Mouse (Mus musculus) erythroblast, embryonic 14.5 days (primary cell): ENCODE measurements around the gene Chsy1.

ENCODE experiments used
- GATA1 ChIP-seq: IDR thresholded peaks from 2 replicates; pipeline ENCODE4 v1.6.1; 2012; ENCODE audit warnings: low read length, inconsistent platforms, mixed read lengths
- TAL1 ChIP-seq: IDR thresholded peaks from 3 replicates; pipeline ENCODE4 v1.6.1; 2012; ENCODE audit warnings: low read length, inconsistent platforms, mixed read lengths

DNA sequence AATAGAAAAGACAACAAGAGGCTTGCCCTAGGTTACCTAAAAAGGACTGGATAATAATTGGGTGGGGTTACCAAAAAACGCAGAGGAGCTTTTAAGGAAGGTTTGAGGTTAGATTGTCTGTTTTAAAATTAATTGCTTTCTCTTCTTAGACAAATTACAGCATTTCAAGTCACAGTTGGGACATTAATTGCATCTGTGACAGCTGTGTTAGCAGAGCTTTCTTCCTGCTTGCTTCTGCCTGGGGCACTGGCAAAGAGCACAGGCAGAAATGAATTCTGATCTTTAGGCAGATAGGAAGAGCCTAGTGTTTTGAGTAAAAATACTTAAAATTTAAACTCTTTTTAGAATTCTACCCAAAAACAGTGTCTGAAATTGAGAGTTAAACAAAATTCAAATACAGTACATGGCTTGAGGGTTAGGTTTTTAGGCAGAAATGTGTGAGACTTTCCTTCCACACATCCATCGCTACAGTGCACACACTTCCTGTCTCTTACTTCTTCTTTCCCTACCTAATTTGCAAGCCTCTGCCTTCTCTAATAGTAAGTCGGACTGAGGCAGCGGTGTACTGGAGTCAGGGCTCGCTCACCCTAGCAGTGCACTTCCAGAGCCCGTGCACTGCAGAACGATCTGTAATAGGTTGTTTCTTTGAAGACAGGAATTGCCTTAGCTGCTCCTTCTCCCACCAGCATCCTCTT, 11.5 kb downstream of the Chsy1 start:
- TF ChIP-seq GATA1: no peak
- no peak for TF ChIP-seq TAL1
